Mouse (Mus musculus) gonadal fat pad, adult 2 months (tissue): ENCODE data around the gene Atp10b. TPM values are rescaled to one million over a fixed set of nuclear protein-coding genes. Genes with fewer than 3 reads are reported as not detected.

ENCODE experiments used
- polyA plus RNA-seq: library from polyadenylated mRNA; depleted of rRNA; stranded (reverse); fragments of >200 nt; gene quantifications from 2 replicates; pipeline ENCODE4 v1.2.3, GENCODE M21; 2012; rRNA removed

Atp10b gene
- polyA plus RNA-seq, 1 experiment: 33.1 TPM

Other genes with a start within 250 kb of the Atp10b start
- gene Gm9972, start 114.1 kb upstream of the Atp10b start, polyA plus RNA-seq: not detected in 2 replicates